Mouse (Mus musculus) cerebellum, adult 18-20 months (tissue): ENCODE results near the gene Adora2a.
A peak's percentile ranks its signal among the peaks of the same experiment; 100 is the strongest.
"Not testable (repeated sequence)": the region's sequence is repeated elsewhere in the genome, so short reads cannot be mapped to it uniquely, and the experiment has no call there.

Experiments used
- DNase-seq, 2 experiments: peaks; one replicate each; pipeline ENCODE4 v3.0.0; 2021

Gene Adora2a

GRCm38 (mm10) chr10:75352541-75352940 lies 35.9 kb downstream of the Adora2a start:
- DNase-seq, result no peak

DNA sequence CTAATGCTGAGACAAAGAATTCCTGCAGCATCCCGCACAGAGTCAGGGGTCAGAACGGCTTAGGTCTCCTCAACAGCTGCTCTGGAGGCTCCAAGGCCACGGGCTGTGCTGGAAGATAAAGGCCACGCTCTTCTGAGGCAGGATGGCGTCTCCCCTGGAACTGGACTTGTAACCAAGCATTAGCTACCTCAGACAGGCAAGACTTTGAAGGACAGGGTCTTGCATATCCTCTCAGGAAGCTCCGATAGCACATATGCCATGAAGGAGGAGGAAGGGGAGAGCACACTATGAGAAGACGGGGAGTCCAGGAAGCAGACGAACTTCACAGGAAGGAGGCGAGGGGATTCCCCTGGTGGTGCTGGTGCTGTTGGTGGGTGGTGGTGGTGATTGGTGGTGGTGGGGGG lies 37.2 kb downstream of the Adora2a start:
- not testable (repeated sequence) for DNase-seq

GRCm38 (mm10) chr10:75355341-75355740 lies 38.7 kb downstream of the Adora2a start:
- no peak for DNase-seq

DNA sequence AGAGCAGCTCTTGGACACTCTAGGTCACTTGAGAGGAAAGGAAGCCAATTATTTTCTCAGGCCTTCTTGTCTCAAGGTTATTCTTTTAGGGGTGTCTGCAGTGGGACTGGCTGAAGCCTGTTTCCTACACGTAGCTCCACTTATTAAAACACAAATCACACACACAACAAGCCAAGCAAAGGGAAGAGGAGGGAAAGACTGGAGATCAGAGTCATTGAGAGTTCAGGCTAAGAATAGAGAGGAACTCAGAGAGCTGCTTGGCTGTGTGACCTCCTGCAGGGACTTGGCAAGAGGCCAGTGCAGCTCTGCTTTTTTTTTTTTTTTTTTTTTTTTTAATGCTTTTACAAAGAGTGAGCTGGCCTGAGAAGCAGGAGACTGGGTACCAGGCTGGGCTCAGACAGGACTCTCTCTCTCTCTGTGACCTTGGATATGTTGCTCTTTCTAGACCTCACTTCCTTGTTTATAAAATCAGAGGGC lies 47.6 kb downstream of the Adora2a start:
- DNase-seq, result peak; percentile 34 to 49

GRCm38 (mm10) chr10:75364796-75365195 lies 48.1 kb downstream of the Adora2a start:
- DNase-seq, result no peak

DNA sequence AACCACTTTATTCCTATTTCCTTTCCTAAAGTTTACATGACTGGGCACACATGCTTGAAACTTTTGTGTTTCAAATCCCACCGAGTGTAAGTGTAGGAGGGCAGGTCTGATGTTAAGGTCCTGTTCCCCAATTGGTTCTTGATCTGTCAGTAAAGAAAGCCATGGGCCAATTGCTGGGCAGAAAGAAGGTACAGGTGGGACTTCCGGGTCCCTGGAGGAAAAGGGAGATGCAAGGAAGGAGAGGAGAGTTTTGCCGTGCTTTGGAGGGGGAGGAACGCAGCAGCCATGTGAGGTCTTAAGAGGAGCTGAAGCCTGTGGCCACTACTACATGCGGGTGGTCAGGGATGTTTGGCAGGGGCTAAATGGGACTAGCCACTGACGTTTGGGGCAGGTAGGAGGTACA lies 48.6 kb downstream of the Adora2a start:
- DNase-seq, result no peak

GRCm38 (mm10) chr10:75373655-75374351 lies 57.1 kb downstream of the Adora2a start:
- peak; percentile 10 to 39 for DNase-seq

DNA sequence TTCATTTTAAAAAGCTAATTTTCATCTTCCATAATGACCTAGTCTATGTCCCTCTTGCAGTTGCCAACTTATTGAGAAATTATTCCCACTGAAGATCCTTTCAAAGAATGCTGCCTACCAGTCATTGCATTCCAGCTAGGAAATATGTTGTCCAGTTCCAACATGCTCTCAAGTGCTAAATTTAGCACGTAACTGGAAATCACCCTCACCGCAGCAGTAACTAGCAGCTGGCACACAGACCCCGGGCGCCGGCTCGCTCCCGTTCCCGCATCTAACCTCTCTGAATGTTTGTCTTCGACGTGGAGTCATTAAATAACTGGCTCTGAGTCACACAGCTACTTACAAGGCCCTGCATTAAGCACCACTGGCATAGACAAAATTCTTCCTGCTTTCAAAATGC lies 62.0 kb downstream of the Adora2a start:
- DNase-seq, result no peak
